Mouse (Mus musculus): Measurements from ENCODE around the gene Babam2.

DNA sequence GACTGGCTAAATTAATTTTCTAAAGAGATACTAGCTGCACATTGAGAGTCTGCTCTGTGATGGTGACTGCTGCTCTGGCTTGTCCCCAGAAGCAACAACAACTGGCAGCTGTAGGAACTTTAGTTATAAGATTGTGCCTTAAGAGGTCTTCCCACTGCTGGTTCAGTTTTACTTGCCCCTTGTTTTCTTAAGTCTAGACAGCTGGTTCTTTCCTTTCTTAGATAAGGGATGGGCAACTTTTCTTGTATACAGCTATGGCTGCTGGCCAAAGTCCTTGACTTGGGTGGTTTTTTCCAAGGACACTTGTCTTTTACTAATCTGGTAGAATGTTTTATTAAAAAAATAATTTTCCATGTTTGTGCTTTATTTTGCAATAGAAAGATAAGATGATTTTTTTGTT lies 151.5 kb downstream of the Babam2 start:
- TF ChIP-seq CTCF (IDR thresholded peaks at IDR 0.05; ENCODE audit: low read depth), result no peak
- no peak for TF ChIP-seq EP300 (IDR thresholded peaks at IDR 0.05; ENCODE audit: low read depth)
